Mouse (Mus musculus) erythroid progenitor cell, adult 5-6 weeks (primary cell): Measurements from ENCODE around the gene Pxylp1. TPM values are rescaled to one million over a fixed set of nuclear protein-coding genes. Genes with fewer than 3 reads are reported as not detected.

Experiments used
- ATAC-seq: replicated peaks from 2 replicates; pipeline ENCODE4 v1.8.0; 2016; ENCODE audit warnings: moderate number of reproducible peaks, mild to moderate bottlenecking, moderate TSS enrichment, inconsistent platforms; ENCODE audit not compliant: poor library complexity, low FRiP score, severe bottlenecking
- total RNA-seq, 2 experiments: library from RNA; stranded (forward) in 1 of 2; stranded (reverse) in 1 of 2; fragments of 150-400 nt in 1 of 2; fragments of 186-747, 209-891 nt in 1 of 2; gene quantifications; 2 replicates each; pipeline versions ENCODE4 v1.2.3 to v1.2.4; 2015 to 2017; ENCODE audit warnings: low replicate concordance in 2 of 2

The Pxylp1 gene
- total RNA-seq, 2 experiments from 2014 or later = 8.7 to 20.1 TPM

GRCm38 (mm10) chr9:96865473-96866050 lies 26.9 kb downstream of the Pxylp1 start:
- no peak for ATAC-seq

- ATAC-seq = no peak
Measured at GRCm38 (mm10) chr9:96863539-96863938, 28.9 kb downstream of the Pxylp1 start.

- no peak for ATAC-seq
Measured at GRCm38 (mm10) chr9:96862836-96863235, 29.6 kb downstream of the Pxylp1 start.

GRCm38 (mm10) chr9:96861092-96861487 lies 31.4 kb downstream of the Pxylp1 start:
- no peak for ATAC-seq

GRCm38 (mm10) chr9:96860380-96861091 lies 31.9 kb downstream of the Pxylp1 start:
- no peak for ATAC-seq

GRCm38 (mm10) chr9:96859027-96859426 lies 33.4 kb downstream of the Pxylp1 start:
- ATAC-seq = no peak

GRCm38 (mm10) chr9:96857838-96858237 lies 34.6 kb downstream of the Pxylp1 start:
- ATAC-seq = no peak

- no peak for ATAC-seq
Measured at GRCm38 (mm10) chr9:96853300-96854186, 38.9 kb downstream of the Pxylp1 start.

- no peak for ATAC-seq
Measured at GRCm38 (mm10) chr9:96851634-96852033, 40.8 kb downstream of the Pxylp1 start.

GRCm38 (mm10) chr9:96851036-96851435 lies 41.4 kb downstream of the Pxylp1 start:
- no peak for ATAC-seq

- ATAC-seq = no peak
Measured at GRCm38 (mm10) chr9:96849012-96849411, 43.5 kb downstream of the Pxylp1 start.

- no peak for ATAC-seq
Measured at GRCm38 (mm10) chr9:96846361-96846760, 46.1 kb downstream of the Pxylp1 start.

GRCm38 (mm10) chr9:96844798-96845209 lies 47.7 kb downstream of the Pxylp1 start:
- ATAC-seq = no peak

- ATAC-seq = no peak
Measured at GRCm38 (mm10) chr9:96839376-96839775, 53.1 kb downstream of the Pxylp1 start.

- ATAC-seq = no peak
Measured at GRCm38 (mm10) chr9:96838864-96839263, 53.6 kb downstream of the Pxylp1 start.

- ATAC-seq = no peak
Measured at GRCm38 (mm10) chr9:96837781-96838420, 54.6 kb downstream of the Pxylp1 start.

GRCm38 (mm10) chr9:96836984-96837383 lies 55.5 kb downstream of the Pxylp1 start:
- ATAC-seq = no peak

- no peak for ATAC-seq
Measured at GRCm38 (mm10) chr9:96835374-96835921, 57.0 kb downstream of the Pxylp1 start.

GRCm38 (mm10) chr9:96833606-96834005 lies 58.9 kb downstream of the Pxylp1 start:
- ATAC-seq = no peak

- no peak for ATAC-seq
Measured at GRCm38 (mm10) chr9:96832516-96832915, 60.0 kb downstream of the Pxylp1 start.
